Mouse (Mus musculus) ES-Bruce4 (cell line): ENCODE results near the gene Prrc2b.

Experiments
- CTCF ChIP-seq: IDR thresholded peaks from one replicate; pipeline ENCODE4 v1.8.1; 2011; ENCODE audit warnings: low read depth, low read length
- POLR2A ChIP-seq: IDR thresholded peaks from one replicate; pipeline ENCODE4 v1.8.1; 2011; ENCODE audit warnings: low read length; ENCODE audit not compliant: insufficient read depth

- TF ChIP-seq CTCF (no peak), POLR2A (no peak)
Measured at GRCm38 (mm10) chr2:32162102-32162501, 11.2 kb downstream of the Prrc2b start.
